Mouse (Mus musculus): ENCODE data around the gene Upf2.

DNA sequence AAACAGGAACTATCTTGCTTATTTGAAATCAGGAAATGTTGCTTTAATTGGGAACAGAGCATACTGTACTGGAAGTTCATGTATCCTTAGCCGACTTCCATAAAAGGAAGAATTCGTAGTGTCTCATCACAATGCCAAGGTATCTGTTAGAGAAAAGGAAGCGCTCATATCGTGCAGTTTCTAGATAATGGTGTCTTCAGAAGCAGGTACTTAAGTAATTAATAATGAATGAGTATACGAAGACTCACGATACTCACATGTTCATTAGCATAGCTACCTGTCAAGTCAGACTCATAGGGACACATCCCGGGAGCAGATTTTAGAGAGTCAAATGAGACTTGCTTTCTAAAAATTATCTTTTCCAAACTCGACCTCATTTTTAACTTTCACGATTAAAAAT is 148.2 kb downstream of the Upf2 start:
- TF ChIP-seq CTCF (IDR thresholded peaks at IDR 0.05; ENCODE audit: low read depth, low read length) (no peak), POLR2A (IDR thresholded peaks at IDR 0.05; ENCODE audit: borderline replicate concordance, low read depth, low read length) (no peak)

Measured in bone marrow macrophage, adult 2 months (primary cell).